Mouse (Mus musculus) monocyte, adult 2 months (primary cell): Measurements from ENCODE around the gene Upk2.
"Not testable (repeated sequence)": the region's sequence is repeated elsewhere in the genome, so short reads cannot be mapped to it uniquely, and the experiment has no call there.

Experiments used
- DNase-seq, 2 experiments: peaks; one replicate each; pipeline ENCODE4 v3.0.0; 2022; ENCODE audit warnings: low spot score in 2 of 2, low read depth in 1 of 2

Upk2 gene

DNA sequence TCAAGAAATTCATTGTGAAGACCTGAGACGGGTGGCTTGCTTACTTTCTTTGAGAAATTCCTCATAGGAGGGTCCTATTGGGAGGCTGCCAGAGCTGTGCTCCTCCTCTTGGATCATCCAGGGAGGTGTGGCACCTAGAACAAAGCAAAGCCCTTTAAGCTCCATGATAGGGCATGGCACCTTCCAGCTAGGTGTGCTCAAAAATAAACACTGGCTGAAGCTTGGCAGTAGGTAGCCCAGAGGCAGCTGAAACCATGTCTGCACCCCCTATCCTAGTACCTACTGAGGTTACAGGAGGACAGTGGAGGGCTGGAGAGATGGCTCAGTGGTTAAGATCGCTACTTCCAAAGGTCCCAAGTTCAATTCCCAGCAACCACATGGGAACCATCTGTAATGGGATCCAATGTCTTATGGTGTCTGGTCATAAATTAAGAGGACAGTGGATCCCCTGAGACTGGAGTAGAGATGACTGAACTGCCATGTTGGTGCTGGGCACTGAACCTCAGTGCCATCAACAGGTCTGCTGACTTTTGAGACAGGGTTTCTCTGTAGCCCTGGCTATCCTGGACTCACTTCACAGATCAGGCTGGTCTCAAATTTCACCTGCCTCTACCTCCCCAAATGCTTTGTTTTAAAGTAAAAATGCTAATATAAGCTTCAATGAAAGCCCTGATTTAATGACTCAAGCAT lies 44.0 kb downstream of the Upk2 start:
- DNase-seq = no peak

DNA sequence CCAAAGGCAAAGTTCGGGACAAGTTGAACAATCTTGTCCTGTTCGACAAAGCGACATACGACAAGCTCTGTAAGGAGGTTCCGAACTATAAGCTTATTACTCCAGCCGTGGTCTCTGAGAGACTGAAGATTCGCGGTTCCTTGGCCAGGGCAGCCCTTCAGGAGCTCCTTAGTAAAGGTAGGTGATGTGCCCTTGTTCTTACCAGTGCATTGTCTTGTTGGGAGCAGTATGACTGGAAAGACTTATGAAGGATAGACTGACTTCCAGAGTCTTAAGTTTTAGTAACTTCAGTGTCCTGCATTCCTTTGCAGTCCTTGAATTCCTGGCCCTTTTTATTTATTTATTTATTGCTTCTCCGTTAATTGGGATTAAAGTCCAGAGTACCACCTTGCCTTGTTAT lies 46.1 kb downstream of the Upk2 start:
- not testable (repeated sequence) for DNase-seq

DNA sequence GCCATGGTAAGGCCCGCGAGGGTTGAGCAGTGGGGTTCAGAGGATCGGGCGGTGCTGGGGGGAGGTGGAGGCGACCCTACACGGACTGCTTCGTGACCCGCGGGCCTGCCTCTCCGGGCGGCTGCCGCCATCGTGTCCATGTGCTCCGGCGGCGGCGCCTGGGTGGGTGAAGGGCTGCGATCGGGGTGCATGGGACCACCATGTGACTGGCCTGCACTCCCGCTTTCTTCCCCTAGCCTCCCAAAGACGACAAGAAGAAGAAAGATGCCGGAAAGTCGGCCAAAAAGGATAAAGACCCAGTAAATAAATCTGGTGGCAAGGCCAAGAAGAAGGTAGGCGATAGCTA lies 47.1 kb downstream of the Upk2 start:
- no peak for DNase-seq

DNA sequence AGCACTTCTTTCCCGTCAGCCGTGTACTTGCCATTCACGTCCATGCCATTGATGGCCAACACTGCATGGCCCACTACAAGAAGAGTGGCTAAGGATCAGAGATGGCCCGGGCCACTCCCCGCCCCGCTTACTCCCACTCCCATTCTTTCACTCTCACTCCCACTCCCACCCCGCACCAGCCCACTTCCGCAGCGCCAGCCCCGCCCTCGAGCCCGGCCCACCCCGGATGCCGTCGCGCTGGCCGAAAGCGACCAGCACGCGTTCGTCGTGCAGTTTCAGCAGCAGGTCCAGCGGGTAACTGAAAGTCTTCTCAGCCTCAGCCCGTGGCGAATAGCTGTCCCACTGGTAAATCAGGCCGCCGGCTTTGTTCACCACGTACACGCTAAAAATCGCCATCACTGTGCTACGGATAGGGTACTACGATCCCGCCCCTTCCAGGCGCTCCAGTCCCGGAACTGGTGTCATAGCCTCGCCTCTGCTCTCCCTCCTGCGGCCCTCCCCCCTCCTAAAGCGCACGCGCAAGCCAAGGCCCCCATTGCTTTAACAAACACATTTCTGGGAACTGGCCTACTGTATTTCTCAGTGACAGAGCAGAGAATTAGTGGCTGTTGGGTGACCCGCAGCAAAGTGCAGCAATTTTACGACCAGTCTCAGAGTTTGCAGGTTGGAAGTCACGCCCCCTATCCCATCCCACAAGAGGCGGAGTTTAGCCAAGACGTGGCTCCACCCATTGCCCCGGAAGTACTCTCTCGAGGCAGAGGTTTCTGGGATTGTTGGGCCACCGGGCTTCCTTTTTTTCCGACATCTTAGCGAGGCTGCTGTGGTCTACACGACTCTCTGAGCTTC lies 47.6 kb downstream of the Upk2 start, which contains the start of the genes Rps25 and Trappc4:
Rps25 (plus strand) TSS at position 234 of the 846 bp plus-strand sequence.
Trappc4 (minus strand) TSS at position 695 of the 846 bp plus-strand sequence.
- DNase-seq = peak; percentile 82 to 90

DNA sequence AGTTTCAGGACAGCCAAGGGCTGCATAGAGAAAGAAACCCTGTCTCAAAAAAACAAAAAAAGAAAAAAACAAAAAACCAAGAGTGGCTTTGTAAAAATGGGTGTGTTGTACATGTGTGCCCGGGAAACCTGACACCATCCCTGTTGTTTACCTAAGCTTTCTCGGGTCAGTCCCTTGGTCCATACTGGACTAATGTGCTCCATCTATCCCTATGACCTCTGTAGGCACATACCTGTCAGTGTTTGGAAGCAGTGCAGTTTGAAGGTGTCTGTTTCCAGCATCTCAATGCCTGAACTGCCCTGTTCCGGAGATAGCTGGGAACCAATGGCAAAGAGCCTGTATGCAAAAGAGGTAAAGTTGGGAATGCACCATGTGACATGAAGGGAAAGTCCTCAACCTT lies 49.8 kb downstream of the Upk2 start:
- DNase-seq = no peak
